Mouse (Mus musculus): ENCODE data around the gene Pnpla8.

The Pnpla8 gene

GRCm38 (mm10) chr12:44357460-44357859, 136.3 kb downstream of the Pnpla8 start:
- no peak for DNase-seq

GRCm38 (mm10) chr12:44357881-44358280, 136.7 kb downstream of the Pnpla8 start:
- no peak for DNase-seq

- DNase-seq = no peak
Observed at GRCm38 (mm10) chr12:44371076-44371710, 150.0 kb downstream of the Pnpla8 start.

All from right cerebral cortex, postnatal 25 days (tissue).